Mouse (Mus musculus): ENCODE measurements around the gene Sptssb. TPM values are rescaled to one million over a fixed set of nuclear protein-coding genes. Genes with fewer than 3 reads are reported as not detected.
A peak's percentile ranks its signal among the peaks of the same experiment; 100 is the strongest.

Sptssb gene
- not detected for total RNA-seq (2021)
- long read RNA-seq, experiment 1: 0 reads
- long read RNA-seq, experiment 2: 0 reads

- DNase-seq: no peak
Observed at GRCm38 (mm10) chr3:69859858-69860588, at the start of gene Sptssb. Sptssb (minus strand) TSS chr3:69859940.

GRCm38 (mm10) chr3:69908074-69908473 is 48.3 kb upstream of the Sptssb start:
- DNase-seq: no peak

- DNase-seq: no peak
Observed at GRCm38 (mm10) chr3:69907564-69907963, 47.8 kb upstream of the Sptssb start.

- no peak for DNase-seq
Observed at GRCm38 (mm10) chr3:69902787-69903477, 43.2 kb upstream of the Sptssb start.

GRCm38 (mm10) chr3:69902382-69902781 is 42.6 kb upstream of the Sptssb start:
- DNase-seq: no peak

- DNase-seq: no peak
Observed at GRCm38 (mm10) chr3:69901874-69902381, 42.2 kb upstream of the Sptssb start.

GRCm38 (mm10) chr3:69900335-69900734 is 40.6 kb upstream of the Sptssb start:
- no peak for DNase-seq

GRCm38 (mm10) chr3:69897917-69898594 is 38.3 kb upstream of the Sptssb start:
- DNase-seq: no peak

- no peak for DNase-seq
Observed at GRCm38 (mm10) chr3:69895516-69895915, 35.8 kb upstream of the Sptssb start.

GRCm38 (mm10) chr3:69892187-69893094 is 32.7 kb upstream of the Sptssb start:
- DNase-seq: no peak

GRCm38 (mm10) chr3:69885866-69886265 is 26.1 kb upstream of the Sptssb start:
- no peak for DNase-seq

- no peak for DNase-seq
Observed at GRCm38 (mm10) chr3:69883710-69884109, 24.0 kb upstream of the Sptssb start.

- DNase-seq: no peak
Observed at GRCm38 (mm10) chr3:69877538-69877937, 17.8 kb upstream of the Sptssb start.

- no peak for DNase-seq
Observed at GRCm38 (mm10) chr3:69874721-69875120, 15.0 kb upstream of the Sptssb start.

- no peak for DNase-seq
Observed at GRCm38 (mm10) chr3:69872661-69873327, 13.1 kb upstream of the Sptssb start.

GRCm38 (mm10) chr3:69871174-69871573 is 11.4 kb upstream of the Sptssb start:
- DNase-seq: no peak

- no peak for DNase-seq
Observed at GRCm38 (mm10) chr3:69869702-69870101, 10.0 kb upstream of the Sptssb start.

- DNase-seq: no peak
Observed at GRCm38 (mm10) chr3:69861789-69862395, 2.2 kb upstream of the Sptssb start.

GRCm38 (mm10) chr3:69860589-69861521 is 1.1 kb upstream of the Sptssb start:
- DNase-seq: peak; percentile 11

- no peak for DNase-seq
Observed at GRCm38 (mm10) chr3:69839485-69839884, 20.3 kb downstream of the Sptssb start.

All from gastrocnemius, postnatal 10 days (tissue).